Mouse (Mus musculus) neural tube, embryonic 10.5 days (tissue): ENCODE results near the gene Dlg5.

Experiments used
- DNase-seq: peaks from one replicate; pipeline ENCODE4 v3.0.0-alpha.2; 2017; ENCODE audit warnings: low spot score; ENCODE audit errors: extremely low spot score

The Dlg5 gene

GRCm38 (mm10) chr14:24125069-24125468 is 120.7 kb downstream of the Dlg5 start:
- DNase-seq: no peak

DNA sequence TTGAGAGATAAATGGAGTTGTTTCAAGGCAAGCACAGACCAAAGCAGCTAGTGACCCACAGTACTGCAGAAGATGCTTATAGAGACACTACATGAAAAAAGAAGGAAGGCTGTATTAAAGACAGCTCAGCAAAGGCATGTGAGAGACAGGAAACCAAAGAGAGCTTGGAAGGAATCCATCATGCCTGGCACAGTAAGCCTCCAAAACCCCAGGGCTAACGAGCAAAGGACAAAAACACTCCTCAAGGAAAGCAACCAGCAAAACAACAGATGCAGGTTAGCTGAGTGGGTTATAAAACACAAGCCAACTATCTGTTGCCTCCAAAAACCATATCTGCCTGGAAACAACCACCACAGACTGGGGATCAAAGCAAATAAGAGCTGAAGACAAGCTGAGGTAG is 121.5 kb downstream of the Dlg5 start:
- DNase-seq: no peak

- no peak for DNase-seq
These were observed 139.0 kb downstream of the Dlg5 start for GRCm38 (mm10) chr14:24106734-24107133.

GRCm38 (mm10) chr14:24098828-24099227 is 146.9 kb downstream of the Dlg5 start:
- DNase-seq: no peak

GRCm38 (mm10) chr14:24094656-24095055 is 151.1 kb downstream of the Dlg5 start:
- no peak for DNase-seq

- DNase-seq: no peak
These were observed 152.5 kb downstream of the Dlg5 start for GRCm38 (mm10) chr14:24093221-24093620.

DNA sequence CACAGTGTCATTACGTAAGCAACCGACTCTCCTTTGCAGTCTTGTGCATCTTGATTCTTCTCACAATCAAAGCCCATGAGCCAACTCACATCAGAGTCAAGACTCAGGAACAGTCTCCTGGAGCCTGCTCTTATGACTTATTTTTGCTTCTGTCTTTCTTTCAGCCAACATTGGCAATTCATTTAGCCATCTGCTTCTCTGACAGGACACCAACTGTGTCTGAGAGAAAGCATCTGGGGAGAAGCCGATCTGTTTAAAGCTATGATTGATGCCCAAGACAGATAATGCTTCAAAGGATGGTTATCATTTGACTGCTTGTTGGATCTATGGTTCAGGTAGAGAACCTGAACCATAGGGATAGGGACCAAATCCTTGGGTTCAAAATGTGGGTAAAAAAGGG is 153.3 kb downstream of the Dlg5 start:
- no peak for DNase-seq

GRCm38 (mm10) chr14:24090790-24091189 is 154.9 kb downstream of the Dlg5 start:
- DNase-seq: no peak

GRCm38 (mm10) chr14:24089181-24089580 is 156.5 kb downstream of the Dlg5 start:
- no peak for DNase-seq

DNA sequence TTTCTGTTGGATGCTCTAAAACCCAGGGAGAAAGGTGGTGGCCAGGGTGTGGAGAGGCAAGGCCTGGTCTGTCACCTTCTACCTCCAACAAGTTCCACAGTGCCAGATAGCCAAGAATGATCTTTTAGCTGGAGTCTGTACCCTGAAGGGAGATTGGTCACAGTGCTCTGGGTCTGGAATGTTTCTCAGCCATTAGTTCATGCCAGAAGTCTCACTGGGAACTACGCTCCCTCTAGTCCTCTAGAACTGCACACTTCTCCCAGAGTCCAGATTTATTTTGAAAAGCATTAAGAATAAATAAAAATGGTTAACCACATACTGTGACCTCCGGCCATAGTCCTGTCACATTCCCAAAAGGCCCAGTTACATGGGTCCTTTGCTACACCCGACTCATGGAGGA is 158.3 kb downstream of the Dlg5 start:
- no peak for DNase-seq

DNA sequence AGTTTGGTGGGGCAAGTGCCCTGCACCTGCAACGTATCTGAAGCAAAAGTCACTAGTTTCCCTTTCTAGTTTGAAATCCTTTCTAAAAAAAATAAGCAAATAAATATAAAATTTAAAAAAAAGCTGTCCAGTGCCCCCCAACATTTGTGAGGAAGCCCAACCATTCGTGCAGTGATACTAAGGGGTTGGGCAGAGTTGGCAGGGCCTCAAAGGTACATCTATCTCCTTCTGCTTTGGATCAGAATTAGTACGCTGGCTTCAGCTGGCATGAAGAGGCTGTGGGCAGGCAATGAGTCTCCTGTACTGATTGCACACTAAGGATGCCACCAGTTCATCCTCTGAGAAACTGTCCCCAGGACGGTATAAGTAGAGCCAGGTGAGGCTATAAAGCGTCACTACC is 159.2 kb downstream of the Dlg5 start:
- no peak for DNase-seq
